Mouse (Mus musculus) gastrocnemius, postnatal 10 days (tissue): ENCODE results near the gene Gipc2. TPM values are rescaled to one million over a fixed set of nuclear protein-coding genes. Genes with fewer than 3 reads are reported as not detected.

Experiments
- DNase-seq: peaks from one replicate; pipeline ENCODE4 v3.0.0; 2021; ENCODE audit warnings: mixed read lengths
- total RNA-seq, 2 experiments: library from RNA; stranded (reverse); gene quantifications; 2 replicates each; pipeline ENCODE4 v1.2.3; 2021

Gipc2 gene
- total RNA-seq, 2 experiments from 2014 or later, result 0.96 to 1.4 TPM

DNA sequence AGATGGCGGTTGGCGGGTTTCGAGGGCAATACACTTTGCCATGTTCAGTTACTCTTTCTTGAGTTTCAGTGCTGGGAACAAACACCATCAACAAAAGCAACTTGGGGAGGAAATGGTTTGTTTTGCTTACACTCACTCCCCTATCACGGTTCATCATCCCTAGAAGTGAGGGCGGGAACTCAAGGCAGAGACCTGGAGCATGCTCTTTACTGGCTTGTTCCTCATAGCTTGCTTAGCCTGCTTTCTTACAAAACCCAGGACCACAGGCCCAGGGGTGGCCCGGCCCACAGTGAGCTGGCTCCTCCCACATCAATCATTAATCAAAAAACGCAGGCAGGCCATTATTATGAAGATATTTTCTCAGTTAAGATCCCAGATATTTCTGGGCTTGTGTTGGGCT is 89.9 kb downstream of the Gipc2 start:
- DNase-seq, result no peak

DNA sequence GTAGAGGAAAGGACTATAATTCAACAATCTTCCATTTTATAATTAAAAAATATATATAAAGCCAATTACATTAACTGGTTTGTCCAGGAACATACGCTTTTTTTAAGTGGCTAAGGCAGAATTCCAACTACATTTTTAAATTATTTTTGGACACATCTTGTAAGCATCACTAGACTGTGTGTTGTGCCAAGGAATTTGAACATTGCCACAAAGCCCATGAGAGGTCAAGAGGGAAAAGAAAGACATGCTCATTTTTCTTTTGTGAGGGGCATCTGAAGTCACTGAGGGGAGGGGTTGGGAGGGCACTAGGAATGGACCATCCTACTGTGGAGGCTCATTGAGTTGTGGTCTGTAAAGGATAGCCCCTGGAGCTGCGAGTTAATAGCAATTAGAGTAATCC is 97.0 kb downstream of the Gipc2 start:
- DNase-seq, result no peak

DNA sequence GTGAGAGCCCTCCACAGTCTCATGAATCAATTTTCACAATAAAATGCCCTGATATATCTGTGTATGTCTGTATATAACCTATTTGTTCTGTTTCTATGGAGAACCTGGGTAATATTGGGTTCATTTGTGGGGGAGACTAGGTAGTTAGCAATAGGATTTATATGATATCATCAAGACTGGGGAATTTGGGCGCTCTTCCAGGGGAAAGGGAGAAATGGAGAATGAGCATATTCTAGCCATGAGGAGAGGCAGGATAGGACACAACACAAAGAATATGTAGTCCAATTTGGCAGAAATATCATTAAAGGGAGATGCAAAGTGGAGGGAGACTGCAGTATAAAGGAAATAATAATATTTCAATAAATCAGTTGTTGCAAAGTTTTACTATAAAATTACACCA is 97.7 kb downstream of the Gipc2 start:
- no peak for DNase-seq

DNA sequence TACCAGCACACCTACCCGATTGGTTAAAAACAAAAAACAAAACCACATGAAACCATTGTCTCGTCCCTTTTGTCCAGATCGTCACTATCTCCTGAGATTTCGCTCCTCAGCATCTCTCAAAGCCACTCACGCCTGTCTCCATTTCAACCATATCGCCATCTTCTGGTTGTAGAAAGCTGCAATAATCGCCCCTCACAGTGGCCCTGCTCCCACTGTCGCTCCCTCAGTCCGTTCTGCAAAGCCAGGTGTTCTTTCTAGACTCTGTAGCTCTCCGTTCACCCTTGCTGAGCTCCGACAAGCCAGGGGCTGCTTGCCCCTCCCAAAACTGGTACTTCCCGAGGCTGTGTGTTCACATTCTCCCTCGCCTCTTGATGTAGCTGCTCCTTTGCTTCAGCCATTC is 99.3 kb downstream of the Gipc2 start:
- DNase-seq, result no peak

DNA sequence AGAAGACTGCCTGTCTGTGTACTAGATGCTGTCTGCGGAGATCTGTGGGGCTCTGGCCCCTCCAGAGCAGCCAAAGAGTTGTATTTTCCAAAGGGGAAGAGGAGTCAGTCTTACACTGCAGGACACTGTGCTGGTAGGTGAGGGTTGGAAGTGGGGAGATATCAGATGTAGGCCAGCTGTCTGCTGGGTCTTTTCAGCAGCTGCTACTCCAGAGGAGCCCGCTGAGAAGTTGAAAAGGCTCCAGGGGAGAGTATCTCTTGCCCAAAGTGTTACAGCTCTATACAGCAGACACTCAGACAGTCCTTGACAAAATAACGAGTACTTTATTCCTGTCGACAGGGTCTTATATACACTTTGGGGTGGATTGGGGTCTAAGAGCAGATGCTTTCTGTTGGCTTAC is 100.2 kb downstream of the Gipc2 start:
- no peak for DNase-seq

DNA sequence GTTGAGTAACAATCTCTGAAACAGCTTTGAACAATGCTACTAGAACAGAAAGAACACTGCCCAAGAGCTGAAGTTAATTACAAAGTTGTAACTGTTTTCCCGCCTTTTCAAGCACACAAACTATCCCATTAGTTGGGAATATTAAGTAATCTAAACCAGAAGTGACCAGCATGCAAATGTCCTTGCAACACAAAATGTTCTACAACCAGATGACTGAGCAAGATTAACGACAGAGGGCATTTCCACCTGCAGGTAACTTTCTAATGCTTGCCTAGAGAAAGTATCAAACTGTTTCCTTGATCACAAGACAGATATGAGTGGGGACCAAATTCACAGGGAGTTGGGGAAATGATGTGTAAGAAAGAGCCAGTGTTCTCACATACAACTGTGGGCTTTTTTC is 101.9 kb downstream of the Gipc2 start:
- no peak for DNase-seq

DNA sequence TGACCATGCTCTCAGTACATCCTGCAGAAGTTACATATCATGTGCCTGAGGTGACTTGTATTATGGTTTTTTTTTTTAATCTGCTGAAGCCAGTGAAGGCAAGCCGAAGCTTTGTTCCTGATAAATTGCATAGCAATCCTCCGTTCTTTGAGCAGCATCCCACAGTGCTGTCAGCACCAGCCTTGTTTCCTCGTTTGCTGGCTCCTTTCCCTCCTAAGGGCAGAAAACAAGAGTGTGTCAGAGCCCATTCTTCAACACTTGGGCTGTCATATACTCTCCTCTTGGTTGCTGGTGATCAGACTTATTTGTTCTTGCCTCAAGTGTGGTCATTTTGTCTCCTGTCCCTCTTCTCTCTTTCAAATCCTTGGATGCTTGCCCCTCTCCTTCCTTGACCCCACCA is 103.2 kb downstream of the Gipc2 start:
- no peak for DNase-seq

DNA sequence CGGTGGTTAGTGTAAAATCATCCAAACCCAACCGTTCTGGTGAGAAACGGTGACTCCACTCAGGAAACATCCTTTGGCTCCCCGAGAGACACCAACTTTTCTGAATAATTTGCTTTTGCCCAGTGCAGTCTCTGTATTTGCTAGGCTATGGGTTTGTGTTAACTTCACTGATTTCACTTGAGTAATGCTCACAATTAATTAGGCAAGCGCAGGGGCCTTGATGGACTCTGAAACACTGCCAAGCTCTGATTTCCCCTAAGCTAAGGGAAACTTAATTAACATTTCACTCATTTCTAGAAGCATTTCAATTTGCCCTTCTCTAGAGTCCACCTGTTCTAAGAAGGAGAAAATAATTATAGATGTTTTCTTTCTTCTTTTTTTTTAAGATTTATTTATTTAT is 104.9 kb downstream of the Gipc2 start:
- DNase-seq, result no peak

DNA sequence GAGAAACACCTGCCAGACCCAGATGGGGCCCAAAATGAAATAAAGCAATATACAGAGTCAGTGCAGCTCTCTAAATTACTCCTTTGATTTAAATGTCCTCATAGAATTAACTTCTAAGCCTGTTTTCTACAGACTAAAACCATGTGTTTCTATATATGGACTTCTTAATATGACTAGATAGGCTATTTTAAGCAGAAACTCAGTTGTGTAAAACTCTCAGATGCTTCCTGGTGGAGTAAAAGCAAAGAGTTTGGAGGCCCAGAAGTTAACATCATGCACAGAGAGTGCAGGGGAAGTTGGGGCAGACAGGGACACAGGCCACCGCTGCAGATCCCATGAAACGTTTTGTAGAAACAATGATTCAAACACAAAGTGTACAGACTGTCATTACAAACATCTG is 107.8 kb downstream of the Gipc2 start:
- no peak for DNase-seq

DNA sequence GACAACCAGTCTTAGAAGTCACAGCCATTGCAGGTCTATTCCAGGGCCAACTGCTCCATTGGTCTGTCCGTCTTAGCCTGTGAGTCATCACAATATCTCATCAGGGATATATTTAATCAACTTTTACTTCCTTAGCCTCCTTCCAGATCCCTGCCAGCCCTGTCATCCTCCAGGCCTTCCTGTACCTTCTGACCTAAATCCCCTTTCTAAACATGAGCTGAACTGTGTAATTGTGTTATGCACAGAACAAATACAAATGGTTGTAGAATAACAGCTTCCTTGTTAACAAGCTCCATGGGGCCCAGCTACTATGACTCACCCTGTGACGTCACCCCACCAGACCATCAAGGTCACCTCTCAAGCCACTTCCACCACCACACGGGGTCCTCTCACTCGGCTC is 111.8 kb downstream of the Gipc2 start:
- DNase-seq, result no peak

DNA sequence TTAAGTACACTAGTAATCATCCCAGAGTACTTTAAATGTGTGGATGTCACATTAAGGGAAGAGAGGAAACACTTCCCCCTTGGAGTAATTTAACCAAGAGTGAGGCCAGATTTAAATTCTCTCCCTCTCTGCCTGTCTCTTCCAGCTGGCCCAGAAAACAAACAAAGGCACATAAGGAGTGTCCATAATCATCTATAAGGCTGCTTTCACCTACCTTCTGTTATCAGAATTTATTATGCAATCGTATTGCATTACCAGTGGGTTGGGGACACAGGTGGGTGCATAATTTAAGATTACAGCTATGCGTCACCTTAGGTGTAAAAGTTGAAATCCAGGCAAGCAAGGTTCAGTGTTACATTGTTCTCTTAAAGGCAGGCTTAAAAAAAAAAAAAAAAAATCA is 114.1 kb downstream of the Gipc2 start:
- DNase-seq, result no peak

DNA sequence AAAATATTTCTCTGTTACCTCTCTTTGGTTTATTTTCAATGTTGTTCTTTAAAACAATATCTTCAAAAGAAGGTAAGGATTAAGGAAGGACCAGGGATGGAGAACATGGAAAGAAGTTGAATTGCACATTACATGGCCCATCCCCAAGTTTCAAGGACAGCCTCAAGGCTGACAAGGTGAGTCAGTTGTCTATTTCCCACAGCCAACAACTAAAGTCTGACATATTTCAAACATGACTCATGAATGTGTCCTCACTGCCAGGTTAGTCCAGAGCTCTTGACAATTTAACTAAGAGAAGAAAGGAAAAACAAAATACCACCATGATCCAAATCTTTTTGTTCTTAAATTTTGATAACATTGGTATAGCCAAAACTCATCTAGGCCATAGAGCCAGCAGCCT is 118.1 kb downstream of the Gipc2 start:
- no peak for DNase-seq

DNA sequence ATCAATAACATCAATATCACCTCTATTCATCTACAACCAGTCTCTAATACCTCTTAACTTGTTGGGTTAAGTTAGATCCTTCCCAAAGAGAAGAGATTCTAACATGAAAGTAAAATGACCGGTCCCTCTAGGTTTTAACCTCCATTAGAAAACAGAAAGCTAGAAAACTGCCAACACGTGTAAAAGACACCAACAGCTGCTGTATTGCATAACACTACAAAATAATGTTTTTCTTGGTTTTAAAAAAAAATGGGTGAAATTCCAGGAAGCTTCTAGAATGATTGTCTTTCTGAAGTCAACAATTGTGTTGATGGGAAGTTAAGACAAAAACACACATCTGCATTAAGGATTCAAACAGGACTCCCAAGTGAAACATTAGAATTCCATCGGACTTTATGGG is 119.1 kb downstream of the Gipc2 start:
- DNase-seq, result no peak

Other genes with a start within 250 kb of the Gipc2 start
- 10 to 100 TPM; 52.7 to 58.7 TPM for gene Dnajb4, start 44.1 kb upstream of the Gipc2 start, total RNA-seq
- 10 to 100 TPM; 39.2 to 71.9 TPM for gene Fubp1, start 44.2 kb upstream of the Gipc2 start, total RNA-seq
- 100 to 1,000 TPM; 362 to 386 TPM for gene Nexn, start 100.1 kb upstream of the Gipc2 start, total RNA-seq
- 1 to 10 TPM; 4.2 to 4.6 TPM for gene Miga1, start 174.2 kb upstream of the Gipc2 start, total RNA-seq
- 10 to 100 TPM; 23.2 to 26.3 TPM for gene Usp33, start 180.2 kb upstream of the Gipc2 start, total RNA-seq
- gene Zzz3, start 229.2 kb upstream of the Gipc2 start, total RNA-seq, result 10 to 100 TPM; 18.2 to 26.8 TPM